Mouse (Mus musculus): ENCODE measurements around the gene Gm45021. TPM values are rescaled to one million over a fixed set of nuclear protein-coding genes. Genes with fewer than 3 reads are reported as not detected.

Gene Gm45021
- polyA plus RNA-seq, 1 experiment from 2014 or later, result not detected

- peak within 1 kb of the TSS; percentile 94 for H3K27ac ChIP-seq (ENCODE audit: low read length)
- ATAC-seq (ENCODE audit: low FRiP score, low TSS enrichment), result peak; percentile 90
- no peaks in the 10 kb centered on the region for H3K27me3 ChIP-seq (ENCODE audit: insufficient read depth, low read length)
- peak within 1 kb of the TSS; percentile 93 for H3K9ac ChIP-seq (replicated peaks; ENCODE audit: low read length)
- 6% methylated on average over 43 of the region's 45 CpGs for WGBS
- H3K36me3 ChIP-seq (ENCODE audit: insufficient read depth, low read length), result peaks cover 32% of the 10 kb centered on the region
- H3K9me3 ChIP-seq (ENCODE audit: low read length), result peaks cover 24% of the 10 kb centered on the region
- peaks cover 32% of the 10 kb centered on the region for H3K4me1 ChIP-seq (ENCODE audit: insufficient read depth, low read length)
- peak within 1 kb of the TSS; percentile 81 for H3K4me2 ChIP-seq (replicated peaks; ENCODE audit: low read depth, low read length)
- H3K4me3 ChIP-seq (ENCODE audit: low read length), result peak within 1 kb of the TSS; percentile 73
Measured at GRCm38 (mm10) chr6:48593158-48594042, 4.0 kb downstream of the Gm45021 start, which contains the start of the genes Repin1 and Gm44965. Gene Repin1, plus strand, starts transcription at chr6:48593883. Gene Gm44965, plus strand, starts transcription at chr6:48593941.

GRCm38 (mm10) chr6:48594043-48594738, 4.8 kb downstream of the Gm45021 start:
- peak; percentile 64 for ATAC-seq (ENCODE audit: low FRiP score, low TSS enrichment)
- Histone ChIP-seq H3K9ac (replicated peaks; ENCODE audit: low read length) (peak overlapping the region; percentile 93), H3K27ac (ENCODE audit: low read length) (peak overlapping the region; percentile 94), H3K9me3 (ENCODE audit: low read length) (peaks cover 24% of the 10 kb centered on the region), H3K27me3 (ENCODE audit: insufficient read depth, low read length) (no peaks in the 10 kb centered on the region), H3K4me3 (ENCODE audit: low read length) (peak overlapping the region; percentile 73), H3K4me2 (replicated peaks; ENCODE audit: low read depth, low read length) (peak overlapping the region; percentile 81), H3K36me3 (ENCODE audit: insufficient read depth, low read length) (peaks cover 39% of the 10 kb centered on the region), H3K4me1 (ENCODE audit: insufficient read depth, low read length) (peaks cover 28% of the 10 kb centered on the region)
- 2% methylated on average over 41 of the region's 41 CpGs for WGBS

GRCm38 (mm10) chr6:48595278-48595677, 5.9 kb downstream of the Gm45021 start:
- H3K9me3 ChIP-seq (ENCODE audit: low read length), result peaks cover 24% of the 10 kb centered on the region
- no peaks in the 10 kb centered on the region for H3K27me3 ChIP-seq (ENCODE audit: insufficient read depth, low read length)
- peak overlapping the region; percentile 94; the same call in 1 of the 2 replicates for H3K27ac ChIP-seq (ENCODE audit: low read length)
- no peak for ATAC-seq (ENCODE audit: low FRiP score, low TSS enrichment)
- H3K4me2 ChIP-seq (replicated peaks; ENCODE audit: low read depth, low read length), result peak overlapping the region; percentile 81
- peaks cover 26% of the 10 kb centered on the region for H3K4me1 ChIP-seq (ENCODE audit: insufficient read depth, low read length)
- peak overlapping the region; percentile 73 for H3K4me3 ChIP-seq (ENCODE audit: low read length)
- 50% methylated on average over 1 of the region's 1 CpGs for whole genome bisulfite sequencing
- H3K9ac ChIP-seq (replicated peaks; ENCODE audit: low read length), result peak overlapping the region; percentile 93
- peaks cover 50% of the 10 kb centered on the region for H3K36me3 ChIP-seq (ENCODE audit: insufficient read depth, low read length)

- H3K27me3 ChIP-seq (ENCODE audit: insufficient read depth, low read length), result no peaks in the 10 kb centered on the region
- no peak overlapping the region for H3K4me2 ChIP-seq (replicated peaks; ENCODE audit: low read depth, low read length)
- H3K9me3 ChIP-seq (ENCODE audit: low read length), result peaks cover 24% of the 10 kb centered on the region
- H3K36me3 ChIP-seq (ENCODE audit: insufficient read depth, low read length), result peaks cover 54% of the 10 kb centered on the region
- H3K4me3 ChIP-seq (ENCODE audit: low read length), result no peak overlapping the region
- H3K9ac ChIP-seq (replicated peaks; ENCODE audit: low read length), result no peak overlapping the region
- ATAC-seq (ENCODE audit: low FRiP score, low TSS enrichment), result no peak
- H3K27ac ChIP-seq (ENCODE audit: low read length), result no peak overlapping the region
- 96% methylated on average over 45 of the region's 45 CpGs for WGBS
- H3K4me1 ChIP-seq (ENCODE audit: insufficient read depth, low read length), result peaks cover 28% of the 10 kb centered on the region
Measured at GRCm38 (mm10) chr6:48596545-48597232, 7.3 kb downstream of the Gm45021 start.

- WGBS, result 96% methylated on average over 27 of the region's 27 CpGs
- no peak overlapping the region for H3K27ac ChIP-seq (ENCODE audit: low read length)
- no peak for ATAC-seq (ENCODE audit: low FRiP score, low TSS enrichment)
Measured at GRCm38 (mm10) chr6:48597233-48597625, 7.8 kb downstream of the Gm45021 start.

GRCm38 (mm10) chr6:48600594-48600993, 11.2 kb downstream of the Gm45021 start:
- no peak for ATAC-seq (ENCODE audit: low FRiP score, low TSS enrichment)
- H3K9ac ChIP-seq (replicated peaks; ENCODE audit: low read length), result no peak overlapping the region; the same call in 1 of the 2 replicates
- H3K4me1 ChIP-seq (ENCODE audit: insufficient read depth, low read length), result peaks cover 15% of the 10 kb centered on the region
- peaks cover 24% of the 10 kb centered on the region for H3K9me3 ChIP-seq (ENCODE audit: low read length)
- H3K4me2 ChIP-seq (replicated peaks; ENCODE audit: low read depth, low read length), result no peak overlapping the region
- H3K27ac ChIP-seq (ENCODE audit: low read length), result no peak overlapping the region
- no peaks in the 10 kb centered on the region for H3K27me3 ChIP-seq (ENCODE audit: insufficient read depth, low read length)
- peaks cover 50% of the 10 kb centered on the region for H3K36me3 ChIP-seq (ENCODE audit: insufficient read depth, low read length)
- WGBS, result 82% methylated on average over 1 of the region's 1 CpGs
- no peak overlapping the region for H3K4me3 ChIP-seq (ENCODE audit: low read length)

More at GRCm38 (mm10) chr6:48597233-48597625, 7.8 kb downstream of the Gm45021 start:
- Histone ChIP-seq H3K4me2 (replicated peaks; ENCODE audit: low read depth, low read length) (no peak overlapping the region), H3K9ac (replicated peaks; ENCODE audit: low read length) (no peak overlapping the region), H3K27me3 (ENCODE audit: insufficient read depth, low read length) (no peaks in the 10 kb centered on the region), H3K4me3 (ENCODE audit: low read length) (no peak overlapping the region), H3K4me1 (ENCODE audit: insufficient read depth, low read length) (peaks cover 27% of the 10 kb centered on the region), H3K36me3 (ENCODE audit: insufficient read depth, low read length) (peaks cover 54% of the 10 kb centered on the region), H3K9me3 (ENCODE audit: low read length) (peaks cover 24% of the 10 kb centered on the region)

DNA sequence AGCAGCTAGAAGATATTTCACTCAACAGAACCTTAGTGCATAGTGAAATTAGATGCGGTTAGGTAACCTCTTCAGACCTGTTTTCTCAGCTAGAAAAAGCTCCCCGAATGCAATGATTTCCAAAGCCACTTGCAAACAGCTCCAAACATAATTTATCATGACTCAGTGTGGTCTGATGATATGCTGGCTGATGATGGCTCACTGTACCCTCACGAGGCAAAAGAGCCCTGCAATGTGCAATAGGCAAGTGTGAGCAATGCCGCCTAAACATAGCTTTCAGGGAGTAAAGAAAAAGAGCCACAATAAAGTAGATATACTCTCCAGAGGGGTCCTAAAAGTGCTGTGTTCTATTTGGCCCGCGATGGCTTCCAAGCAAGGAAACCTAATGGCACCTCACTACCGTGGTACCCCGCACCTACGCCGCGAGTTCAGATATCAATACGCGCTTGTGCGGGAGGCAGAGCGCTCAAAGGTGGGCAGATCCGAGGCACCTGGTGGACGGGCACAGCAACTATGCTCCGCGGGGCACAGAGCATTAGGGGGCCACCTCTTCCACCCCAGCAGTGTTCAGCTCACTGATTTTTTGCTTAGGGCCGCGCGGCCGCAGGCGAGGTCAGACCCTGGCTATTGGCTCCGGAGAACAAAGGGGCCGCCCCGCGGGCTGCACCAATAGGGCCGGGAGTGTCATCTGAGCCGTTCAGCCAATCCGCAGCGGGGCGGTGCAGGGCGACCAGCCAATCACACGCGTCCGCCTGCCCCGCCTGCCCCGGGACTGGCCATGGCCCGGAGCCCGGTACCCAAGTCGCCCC, 12.1 kb downstream of the Gm45021 start, which contains the start of gene Zfp775:
Gene Zfp775 (plus strand): TSS at position 793 of the 809 bp plus-strand sequence.
- H3K36me3 ChIP-seq (ENCODE audit: insufficient read depth, low read length), result peaks cover 41% of the 10 kb centered on the region
- 3% methylated on average over 42 of the region's 42 CpGs for WGBS
- H3K4me3 ChIP-seq (ENCODE audit: low read length), result peak within 1 kb of the TSS; percentile 87
- H3K9me3 ChIP-seq (ENCODE audit: low read length), result peaks cover 17% of the 10 kb centered on the region
- H3K9ac ChIP-seq (replicated peaks; ENCODE audit: low read length), result peak within 1 kb of the TSS; percentile 89
- H3K4me1 ChIP-seq (ENCODE audit: insufficient read depth, low read length), result peaks cover 15% of the 10 kb centered on the region
- peak within 1 kb of the TSS; percentile 79 for H3K4me2 ChIP-seq (replicated peaks; ENCODE audit: low read depth, low read length)
- no peaks in the 10 kb centered on the region for H3K27me3 ChIP-seq (ENCODE audit: insufficient read depth, low read length)
- peak; percentile 99 for ATAC-seq (ENCODE audit: low FRiP score, low TSS enrichment)
- peak within 1 kb of the TSS; percentile 89 for H3K27ac ChIP-seq (ENCODE audit: low read length)

GRCm38 (mm10) chr6:48602080-48602741, 12.8 kb downstream of the Gm45021 start:
- peak overlapping the region; percentile 79 for H3K4me2 ChIP-seq (replicated peaks; ENCODE audit: low read depth, low read length)
- peaks cover 10% of the 10 kb centered on the region for H3K9me3 ChIP-seq (ENCODE audit: low read length)
- H3K36me3 ChIP-seq (ENCODE audit: insufficient read depth, low read length), result peaks cover 34% of the 10 kb centered on the region
- H3K4me1 ChIP-seq (ENCODE audit: insufficient read depth, low read length), result peaks cover 15% of the 10 kb centered on the region
- H3K27me3 ChIP-seq (ENCODE audit: insufficient read depth, low read length), result no peaks in the 10 kb centered on the region
- H3K27ac ChIP-seq (ENCODE audit: low read length), result peak overlapping the region; percentile 76
- ATAC-seq (ENCODE audit: low FRiP score, low TSS enrichment), result peak; percentile 78
- under 1% methylated on average over 28 of the region's 28 CpGs for WGBS
- H3K4me3 ChIP-seq (ENCODE audit: low read length), result peak overlapping the region; percentile 87
- H3K9ac ChIP-seq (replicated peaks; ENCODE audit: low read length), result peak overlapping the region; percentile 89

All from kidney, embryonic 16.5 days (tissue).